Mouse (Mus musculus) small intestine, adult 2 months (tissue): ENCODE measurements around the gene Scyl3.

Experiments used
- CTCF ChIP-seq: fragments of 200-500 bp; IDR thresholded peaks from 2 replicates; pipeline ENCODE4 v1.5.1; 2012; ENCODE audit warnings: low read depth, mild to moderate bottlenecking, control low read depth, inconsistent platforms, low read length, moderate library complexity, mixed read lengths; ENCODE audit not compliant: insufficient replicate concordance, insufficient read length; ENCODE audit errors: extremely low read depth
- POLR2A ChIP-seq: fragments of 200-500 bp; IDR thresholded peaks from 2 replicates; pipeline ENCODE4 v1.6.1; 2012; ENCODE audit warnings: low read depth, mild to moderate bottlenecking, control low read depth, inconsistent platforms, low read length, moderate library complexity

- TF ChIP-seq POLR2A (no peak), CTCF (no peak)
These were observed 11.3 kb upstream of the Scyl3 start for GRCm38 (mm10) chr1:163917349-163918160.
